Mouse (Mus musculus): ENCODE results near the gene Ankra2.
A peak's percentile ranks its signal among the peaks of the same experiment; 100 is the strongest.

Ankra2 gene

DNA sequence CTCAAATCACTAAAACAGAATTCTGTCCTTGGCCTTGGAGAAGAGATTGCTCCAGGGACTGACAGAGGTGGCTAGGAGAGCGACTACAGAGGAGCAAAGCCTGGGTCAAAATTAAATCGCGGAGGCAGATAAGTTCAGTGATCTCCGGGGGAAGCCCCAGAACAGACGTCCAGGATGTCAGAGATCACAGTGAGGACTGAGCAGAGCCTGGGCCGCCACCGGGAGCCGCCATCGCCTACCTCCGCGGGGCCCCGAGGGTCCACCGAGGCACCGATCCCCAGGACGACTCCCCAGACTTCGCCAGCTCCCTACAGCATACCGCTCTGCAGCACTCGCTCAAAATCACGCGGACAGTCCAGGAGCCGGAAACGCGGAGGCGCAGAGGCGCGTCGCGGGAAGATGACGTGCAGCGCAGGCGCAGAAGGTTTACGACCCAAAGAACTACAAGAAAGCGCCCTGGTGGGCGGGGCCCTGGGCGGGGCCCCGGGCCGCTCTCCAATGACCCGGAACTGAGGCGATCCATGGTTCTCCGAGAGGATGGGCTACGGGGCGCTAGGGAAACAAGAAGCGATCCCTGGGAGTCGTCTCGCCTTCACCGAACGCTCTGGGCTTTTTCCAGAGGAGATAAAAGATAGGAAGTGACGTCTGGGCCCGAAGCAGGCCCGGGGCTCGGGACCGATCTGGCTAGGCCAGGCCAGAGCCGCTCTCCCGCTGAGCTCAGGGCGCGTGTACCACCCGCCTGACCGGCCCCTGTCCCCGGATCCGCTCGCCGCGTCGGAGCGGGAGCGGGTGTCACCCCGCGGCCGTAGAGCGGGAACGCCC is at the start of gene Ankra2, which contains the start of gene Utp15:
Ankra2 (plus strand) TSS at position 439 of the 822 bp plus-strand sequence.
Utp15 (minus strand) TSS at position 406 of the 822 bp plus-strand sequence.
- DNase-seq (ENCODE audit: inconsistent ontology term) = peak; percentile 99

DNA sequence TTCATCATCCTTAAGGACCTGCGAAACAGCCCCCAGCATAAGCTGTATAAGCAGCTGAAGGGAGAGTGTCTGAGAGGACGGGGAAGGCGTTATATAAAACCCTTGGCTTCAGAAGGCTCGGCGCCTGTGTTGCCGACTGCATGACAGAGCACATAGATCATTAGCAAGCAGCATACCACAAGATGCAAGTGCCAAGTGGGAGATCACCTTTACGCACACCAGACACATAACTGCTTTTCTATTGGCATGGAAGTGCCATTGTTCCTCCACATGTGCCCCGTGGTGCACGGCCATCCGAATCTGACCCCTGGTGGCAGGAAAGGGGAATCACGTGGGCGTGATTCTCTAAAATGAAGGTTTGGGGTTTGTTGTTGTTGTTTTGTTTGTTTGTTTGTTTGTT is 40.0 kb upstream of the Ankra2 start:
- peak; percentile 25 for DNase-seq (ENCODE audit: inconsistent ontology term)

GRCm38 (mm10) chr13:98226225-98226624 is 36.6 kb upstream of the Ankra2 start:
- DNase-seq (ENCODE audit: inconsistent ontology term) = no peak

DNA sequence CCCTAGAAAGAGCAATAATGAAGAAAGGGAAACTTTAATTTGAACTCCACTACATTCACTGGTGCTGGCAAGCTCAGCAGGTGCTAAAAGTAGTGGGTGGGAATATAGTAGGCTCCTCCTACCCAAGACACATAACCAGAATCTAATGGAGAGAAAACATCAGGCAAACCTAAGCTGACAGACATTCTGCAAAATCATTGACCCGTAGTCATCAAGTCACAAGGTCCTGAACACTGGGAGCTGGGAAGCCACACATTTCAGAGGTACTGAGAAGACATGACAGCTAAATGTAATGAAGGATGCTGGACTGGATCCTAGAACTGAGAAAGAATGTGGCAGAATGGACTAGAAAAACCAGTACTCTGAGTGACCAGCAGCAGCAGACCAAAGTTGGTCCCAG is 32.4 kb upstream of the Ankra2 start:
- peak; percentile 93 for DNase-seq (ENCODE audit: inconsistent ontology term)

- DNase-seq (ENCODE audit: inconsistent ontology term) = peak; percentile 80
These were observed 27.4 kb upstream of the Ankra2 start for GRCm38 (mm10) chr13:98235451-98235850.

GRCm38 (mm10) chr13:98239978-98240641 is 22.8 kb upstream of the Ankra2 start:
- peak; percentile 36 for DNase-seq (ENCODE audit: inconsistent ontology term)

- DNase-seq (ENCODE audit: inconsistent ontology term) = no peak
These were observed 21.2 kb upstream of the Ankra2 start for GRCm38 (mm10) chr13:98241531-98242282.

- DNase-seq (ENCODE audit: inconsistent ontology term) = no peak
These were observed 18.1 kb upstream of the Ankra2 start for GRCm38 (mm10) chr13:98244571-98245350.

DNA sequence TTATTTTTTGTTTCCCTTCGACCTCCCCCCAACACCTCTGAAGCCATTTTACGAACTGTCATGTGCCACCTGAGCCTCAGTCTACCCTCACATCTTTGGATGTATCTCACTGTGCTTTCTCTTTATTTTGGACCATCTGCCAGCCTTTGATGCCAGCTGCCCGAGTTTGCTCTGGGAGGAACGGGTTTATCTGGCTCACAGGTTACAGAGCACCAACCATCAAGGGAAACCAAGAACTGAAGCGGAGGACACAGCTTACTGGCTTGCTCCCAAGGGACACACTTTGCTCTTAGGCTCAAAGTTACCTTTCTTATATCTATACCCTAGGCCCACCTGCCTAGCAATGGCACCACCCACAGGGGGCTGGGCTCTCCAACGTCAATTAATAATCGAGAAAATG is 17.5 kb upstream of the Ankra2 start:
- DNase-seq (ENCODE audit: inconsistent ontology term) = no peak

- no peak for DNase-seq (ENCODE audit: inconsistent ontology term)
These were observed 13.3 kb upstream of the Ankra2 start for GRCm38 (mm10) chr13:98249594-98249993.

DNA sequence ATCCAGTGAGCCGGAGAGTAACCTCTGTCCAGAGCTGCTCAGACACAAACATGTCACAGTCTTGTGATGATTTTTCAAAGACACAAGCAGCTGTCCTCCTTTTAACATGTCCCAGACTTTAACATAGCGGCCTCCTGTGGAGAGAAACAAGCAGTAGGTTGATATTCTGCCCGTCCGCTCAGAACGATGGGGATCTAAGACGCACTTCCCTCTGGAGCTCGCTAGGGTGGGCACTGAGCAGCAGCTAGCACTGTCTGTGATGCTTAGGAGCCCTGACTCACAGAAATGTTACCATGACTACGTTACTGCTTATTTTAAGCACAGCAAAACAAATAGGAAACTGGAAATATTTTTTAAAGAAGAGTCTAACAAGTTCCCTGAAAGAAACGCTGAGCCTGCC is 8.0 kb upstream of the Ankra2 start:
- no peak for DNase-seq (ENCODE audit: inconsistent ontology term)

DNA sequence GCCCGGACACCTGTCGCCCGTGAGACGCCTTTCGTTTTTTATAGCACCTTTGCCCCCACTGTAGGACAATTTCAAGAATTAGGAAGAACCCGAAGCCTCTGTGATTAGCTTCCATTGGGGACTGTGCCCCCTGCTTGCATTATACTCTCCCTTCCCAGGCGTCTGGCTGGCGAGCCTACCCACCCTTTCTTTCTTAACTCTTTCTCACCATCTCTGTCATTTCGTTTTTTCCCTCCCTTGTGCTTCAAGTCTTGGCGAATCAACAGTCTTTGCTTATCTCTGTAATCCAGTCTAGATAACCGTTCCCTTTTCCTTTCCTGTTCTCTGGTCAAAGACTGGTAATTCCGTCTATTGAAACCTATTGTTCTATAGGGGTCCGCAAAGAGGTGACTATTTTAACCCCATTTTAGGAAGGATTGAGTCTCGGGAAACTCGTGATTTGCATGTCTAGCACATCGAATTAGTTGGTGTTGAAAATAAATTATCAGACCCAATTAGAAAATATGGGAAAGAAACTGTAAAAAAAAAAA is 649 bp downstream of the Ankra2 start:
- DNase-seq (ENCODE audit: inconsistent ontology term) = peak; percentile 39

- no peak for DNase-seq (ENCODE audit: inconsistent ontology term)
These were observed 1.2 kb downstream of the Ankra2 start for GRCm38 (mm10) chr13:98264111-98264510.

- DNase-seq (ENCODE audit: inconsistent ontology term) = no peak
These were observed 11.1 kb downstream of the Ankra2 start for GRCm38 (mm10) chr13:98274023-98274422.

- peak; percentile 63 for DNase-seq (ENCODE audit: inconsistent ontology term)
These were observed 12.8 kb downstream of the Ankra2 start for GRCm38 (mm10) chr13:98275646-98276045.

- no peak for DNase-seq (ENCODE audit: inconsistent ontology term)
These were observed 13.4 kb downstream of the Ankra2 start for GRCm38 (mm10) chr13:98276253-98276652.

DNA sequence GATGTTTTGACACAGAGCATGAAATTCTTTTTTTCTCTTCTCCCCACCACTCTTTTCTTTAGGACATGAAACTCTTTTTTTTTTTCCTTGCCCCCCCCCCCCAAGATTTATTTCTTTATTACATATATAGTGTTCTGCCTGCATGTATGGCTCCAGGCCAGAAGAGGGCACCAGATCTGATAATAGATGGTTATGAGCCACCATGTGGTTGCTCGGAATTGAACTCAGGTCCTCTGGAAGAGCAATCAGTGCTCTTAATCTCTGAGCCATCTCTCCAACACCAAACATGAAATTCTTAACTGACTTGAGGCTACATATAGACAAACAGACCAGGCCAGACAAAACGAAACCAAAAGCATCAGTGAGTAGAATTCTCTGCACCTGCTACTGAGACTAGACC is 14.6 kb downstream of the Ankra2 start:
- no peak for DNase-seq (ENCODE audit: inconsistent ontology term)

- DNase-seq (ENCODE audit: inconsistent ontology term) = no peak
These were observed 16.8 kb downstream of the Ankra2 start, which contains the start of gene Gm21976 for GRCm38 (mm10) chr13:98279686-98280085. TSS of gene Gm21976 (plus strand) at chr13:98279887.

DNA sequence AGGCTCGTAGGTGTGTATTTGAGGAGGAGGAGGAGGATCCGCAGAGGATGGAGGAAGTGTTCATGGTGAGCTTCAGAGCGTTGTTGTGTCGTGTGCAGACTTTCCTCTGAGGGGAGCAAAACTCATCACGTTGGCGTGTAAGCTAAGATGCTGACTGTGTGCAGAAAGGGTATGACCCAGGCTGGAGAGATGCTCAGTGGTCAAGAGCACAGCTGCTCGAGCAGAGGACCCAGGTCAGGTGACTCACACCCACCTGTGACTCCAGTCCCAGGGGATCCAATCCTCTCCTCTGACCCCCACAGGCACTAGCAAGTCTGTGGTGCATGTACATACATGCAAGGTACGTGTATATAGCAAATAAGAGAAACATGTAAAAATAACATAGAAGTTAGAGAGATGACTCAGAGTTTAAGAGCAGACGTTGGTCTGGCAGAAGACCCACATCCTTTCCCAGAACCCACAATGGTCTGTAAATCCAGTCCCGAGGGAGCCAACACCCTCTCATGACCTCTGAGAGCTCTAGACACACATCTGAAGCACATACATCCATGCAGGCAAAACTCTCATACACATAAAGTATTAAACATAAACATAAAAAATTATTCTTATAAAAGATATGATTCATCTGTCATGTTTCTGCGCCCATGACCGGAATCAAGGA is 18.2 kb downstream of the Ankra2 start:
- no peak for DNase-seq (ENCODE audit: inconsistent ontology term)

GRCm38 (mm10) chr13:98290719-98291118 is 27.8 kb downstream of the Ankra2 start:
- no peak for DNase-seq (ENCODE audit: inconsistent ontology term)

GRCm38 (mm10) chr13:98291712-98292111 is 28.8 kb downstream of the Ankra2 start:
- DNase-seq (ENCODE audit: inconsistent ontology term) = no peak
